Mouse (Mus musculus): Measurements from ENCODE around the gene Lamp1. TPM values are rescaled to one million over a fixed set of nuclear protein-coding genes. Genes with fewer than 3 reads are reported as not detected.

The Lamp1 gene
- polyA plus RNA-seq, 2 experiments from 2014 or later: 12.6 to 25.2 TPM

DNA sequence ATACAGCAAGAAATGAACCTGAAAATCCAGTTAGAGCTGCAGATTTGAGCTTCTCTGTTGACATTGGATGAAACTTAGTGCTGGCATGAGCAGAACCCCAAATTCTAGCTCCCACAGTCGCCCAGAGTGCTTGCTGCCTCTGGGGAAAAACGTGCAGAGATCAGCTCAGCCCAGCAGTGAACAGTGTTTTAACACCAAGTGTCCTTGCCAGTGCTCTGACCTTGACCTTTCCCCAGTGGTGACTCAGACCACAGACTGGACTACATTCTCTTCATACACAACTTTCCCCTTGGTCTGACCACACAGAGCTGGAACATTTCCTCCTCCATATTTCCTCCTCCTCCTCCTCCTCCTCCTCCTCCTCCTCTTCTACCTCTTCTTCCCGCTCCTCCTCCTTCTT, 43.1 kb downstream of the Lamp1 start:
- no peak for ATAC-seq

DNA sequence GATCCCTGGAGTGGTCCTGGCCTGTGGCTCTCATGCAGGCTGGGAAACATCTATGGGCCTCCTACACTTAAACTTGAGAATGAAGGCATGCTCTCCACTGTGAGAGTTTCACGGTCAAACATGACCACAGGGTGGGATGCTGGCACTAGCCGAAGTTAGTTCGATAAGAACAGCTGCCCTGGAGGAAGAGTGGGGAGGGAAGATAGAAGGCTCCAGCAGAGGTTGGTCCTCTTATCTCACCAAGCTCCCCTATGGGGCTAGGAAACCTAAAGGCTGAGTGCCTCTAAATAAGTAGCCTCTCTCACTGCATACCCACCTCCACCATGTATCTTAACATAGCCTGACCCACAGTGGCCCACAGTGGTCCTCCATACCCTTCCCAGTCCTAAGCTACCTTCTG, 43.8 kb downstream of the Lamp1 start:
- no peak for ATAC-seq

DNA sequence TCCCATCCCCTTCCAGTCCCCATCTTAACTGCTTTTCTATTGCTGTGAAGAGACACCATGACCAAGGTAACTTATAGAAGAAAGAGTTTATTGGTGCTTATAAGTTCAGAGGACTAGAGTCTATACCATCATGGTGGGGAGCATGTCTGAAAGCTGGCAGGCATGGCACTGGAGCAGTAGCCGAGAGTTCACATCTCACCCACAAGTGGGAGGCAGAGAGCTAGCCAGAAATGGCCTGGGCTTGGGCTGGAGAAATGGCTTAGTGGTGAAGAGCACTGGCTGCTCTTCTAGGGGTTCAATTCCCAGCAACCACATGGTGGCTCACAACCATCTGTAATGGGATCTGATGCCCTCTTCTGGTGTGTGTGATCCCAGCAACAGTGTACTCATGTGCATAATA, 44.5 kb downstream of the Lamp1 start:
- ATAC-seq: no peak

DNA sequence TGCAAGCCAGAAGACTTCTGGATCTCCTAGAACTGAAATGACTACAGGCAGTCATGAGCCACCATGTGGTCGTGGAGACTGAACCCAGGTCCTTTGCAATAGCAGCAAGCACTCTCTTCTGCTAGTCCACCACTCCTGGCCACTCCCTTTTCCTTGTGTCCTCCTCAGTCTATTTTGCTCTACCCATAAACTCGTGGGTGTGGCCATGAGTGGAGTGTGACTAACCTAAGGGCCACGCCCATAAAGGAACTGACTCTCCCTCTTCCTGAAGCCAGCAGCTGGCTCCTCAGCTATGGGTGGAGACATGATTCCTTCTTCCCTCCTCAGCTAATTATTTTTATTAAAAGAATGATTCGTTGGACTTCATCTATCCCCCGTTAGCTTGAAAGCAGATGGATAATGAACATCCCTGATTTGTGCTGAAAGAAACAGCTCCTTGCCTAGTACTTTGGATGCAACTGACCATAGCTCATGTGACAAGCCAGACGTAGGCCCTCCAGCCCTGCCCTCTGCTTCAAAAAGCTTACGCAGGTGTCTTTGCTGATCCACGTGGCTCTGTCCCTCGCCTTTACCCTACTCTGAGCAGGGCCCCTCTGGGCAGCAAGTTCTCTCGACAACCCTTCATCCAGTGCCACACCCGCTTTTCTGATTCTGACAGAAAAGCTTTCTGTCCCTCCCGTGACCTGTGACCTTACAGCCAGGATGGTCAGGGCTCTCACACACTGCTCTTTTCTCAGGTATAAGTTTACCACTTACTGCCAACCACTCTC, 45.6 kb downstream of the Lamp1 start:
- ATAC-seq: no peak

DNA sequence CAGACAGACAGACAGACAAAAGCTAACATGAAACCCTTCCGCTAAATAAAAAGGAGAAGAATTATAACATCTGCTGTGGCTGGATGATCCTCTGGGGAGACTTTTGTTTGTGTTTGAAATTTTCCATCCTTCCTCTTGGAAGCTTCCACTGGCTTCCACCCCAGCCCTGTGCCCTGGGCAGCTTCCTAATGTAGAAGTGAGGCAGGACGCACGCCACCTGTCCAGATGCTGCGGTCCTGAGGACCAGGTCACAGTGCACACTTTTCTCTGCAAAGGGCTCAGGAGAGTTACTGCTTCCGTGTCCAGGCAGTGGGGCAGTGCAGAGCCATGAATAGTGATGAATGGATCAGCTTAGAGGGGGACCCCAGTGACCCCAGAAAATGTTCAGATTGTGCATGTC, 46.4 kb downstream of the Lamp1 start:
- ATAC-seq: no peak

DNA sequence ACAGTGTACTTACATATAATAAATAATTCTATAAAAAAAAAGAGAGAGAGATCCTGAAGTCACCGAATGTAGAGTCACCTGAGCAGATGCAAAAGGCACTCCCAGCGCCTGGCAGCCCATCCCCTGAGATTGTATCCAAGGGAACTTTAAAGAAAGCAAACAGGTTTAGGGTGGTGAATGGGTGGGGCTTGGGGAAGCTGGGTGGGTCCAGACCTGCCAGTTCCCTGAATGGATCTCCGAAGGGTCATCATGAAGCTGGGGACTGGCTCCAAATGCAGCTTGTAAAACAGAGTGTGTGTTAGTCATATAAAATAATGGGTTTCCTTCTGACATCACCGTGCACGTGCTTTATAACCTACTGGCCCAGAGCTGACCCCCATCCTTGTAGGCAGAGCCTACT, 47.3 kb downstream of the Lamp1 start:
- no peak for ATAC-seq

DNA sequence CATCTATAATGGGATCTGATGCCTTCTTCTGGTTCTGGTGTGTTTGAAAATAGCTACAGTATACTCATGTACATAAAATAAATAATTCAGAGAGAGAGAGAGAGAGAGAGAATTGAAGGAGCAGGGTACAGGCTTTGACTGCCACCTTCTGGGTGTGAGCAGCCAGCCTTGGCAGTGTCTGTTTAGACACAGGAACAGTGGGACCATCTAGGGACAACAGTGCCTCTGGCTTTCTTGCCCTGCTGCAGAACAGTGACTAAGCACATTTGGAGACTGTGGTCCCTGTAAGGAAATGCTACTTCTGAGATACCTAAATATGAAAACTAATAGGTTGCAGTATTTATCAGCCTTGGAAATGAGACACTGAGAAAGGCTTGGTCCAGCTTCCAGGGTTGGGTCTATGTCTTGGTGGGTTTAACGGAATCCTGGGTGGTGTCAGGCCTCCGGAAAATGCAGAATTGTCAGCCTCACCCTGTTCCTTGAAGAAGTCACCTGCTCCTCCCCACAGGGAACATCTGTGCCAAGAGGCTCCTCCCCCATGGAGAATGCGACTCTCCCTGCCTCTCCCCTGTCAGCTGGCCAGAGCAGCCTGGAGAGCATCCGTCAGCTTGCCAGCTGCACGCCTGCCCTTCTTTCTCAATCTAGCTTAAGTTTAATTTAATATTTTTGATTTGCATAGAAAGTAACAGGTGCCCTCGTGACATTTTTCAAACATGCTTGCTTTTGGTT, 49.8 kb downstream of the Lamp1 start:
- no peak for ATAC-seq

DNA sequence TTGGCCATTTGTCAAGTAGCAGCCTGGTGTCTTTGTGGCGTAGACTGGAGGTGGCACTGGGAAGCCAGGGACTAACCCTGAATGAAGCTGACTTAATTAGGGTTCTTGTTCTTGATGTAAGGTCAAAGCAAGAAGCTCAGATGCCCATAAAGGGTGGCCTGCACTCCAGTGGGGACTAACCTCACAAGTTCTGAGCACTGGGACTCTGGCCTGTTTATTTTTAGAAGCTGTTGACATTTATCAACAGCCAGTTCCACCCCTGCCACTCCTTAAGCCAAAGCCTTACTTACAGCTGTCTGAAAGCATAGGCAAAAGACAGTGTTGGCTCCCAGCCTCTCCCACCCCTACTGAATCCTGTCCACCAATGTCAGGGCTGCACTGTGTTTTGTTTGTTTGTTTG, 50.8 kb downstream of the Lamp1 start:
- no peak for ATAC-seq

DNA sequence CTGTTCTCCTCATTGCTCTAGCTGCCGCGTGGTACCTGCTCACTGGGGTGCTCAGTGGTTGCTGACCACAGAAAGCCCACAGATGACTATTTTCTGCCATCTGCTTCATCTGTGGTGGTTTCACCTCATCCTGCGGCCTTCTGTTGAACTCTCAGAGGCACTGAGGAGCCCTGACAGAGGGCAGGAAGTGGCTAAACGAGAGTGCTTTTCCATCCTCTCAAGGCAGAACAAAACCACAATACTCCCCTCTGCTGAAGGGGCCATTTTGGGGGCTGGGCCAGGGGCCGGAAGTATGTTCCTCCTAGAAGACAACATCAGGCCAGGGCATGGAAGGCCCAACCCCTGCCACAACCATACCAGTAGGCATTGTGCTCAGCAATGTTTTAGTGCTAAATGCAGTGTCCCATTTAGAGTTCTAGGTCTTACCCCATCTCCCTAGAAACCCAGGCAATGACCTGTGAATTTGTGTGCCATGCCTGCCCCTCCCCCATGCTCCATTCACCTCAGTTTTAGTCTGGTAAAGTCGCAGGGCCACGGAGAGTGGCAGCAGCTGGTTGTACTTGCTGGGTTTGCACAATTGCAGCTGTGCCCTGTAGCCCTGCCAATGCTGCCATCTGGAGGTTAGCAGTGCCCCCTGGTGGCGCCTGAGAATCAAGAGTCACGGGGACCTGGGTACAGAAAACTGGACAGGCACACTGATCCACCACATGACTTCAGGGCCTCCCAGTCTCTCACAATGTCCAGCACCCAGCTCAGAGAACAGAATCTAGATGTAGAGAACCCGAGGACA, 54.7 kb downstream of the Lamp1 start:
- peak; percentile 95 for ATAC-seq

DNA sequence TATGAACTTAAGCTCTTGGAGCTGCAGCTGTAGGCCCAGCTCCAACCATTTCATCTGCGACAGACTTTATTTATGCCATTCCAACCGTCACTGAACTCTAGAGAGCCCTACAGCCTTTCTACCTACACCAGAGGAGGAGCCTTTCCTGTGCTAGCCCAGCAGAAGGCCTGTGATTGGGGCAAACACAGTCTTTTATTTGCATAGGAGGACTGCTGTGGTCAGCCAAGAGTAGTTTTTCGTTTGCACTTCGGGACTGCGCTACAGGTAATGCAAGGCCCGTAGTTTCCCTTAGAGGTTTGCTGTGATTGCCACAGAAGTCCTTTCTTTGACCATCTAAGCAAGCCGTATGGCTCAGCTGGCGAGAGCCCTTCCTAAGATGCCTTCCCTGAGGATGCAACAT, 57.4 kb downstream of the Lamp1 start:
- ATAC-seq: no peak

DNA sequence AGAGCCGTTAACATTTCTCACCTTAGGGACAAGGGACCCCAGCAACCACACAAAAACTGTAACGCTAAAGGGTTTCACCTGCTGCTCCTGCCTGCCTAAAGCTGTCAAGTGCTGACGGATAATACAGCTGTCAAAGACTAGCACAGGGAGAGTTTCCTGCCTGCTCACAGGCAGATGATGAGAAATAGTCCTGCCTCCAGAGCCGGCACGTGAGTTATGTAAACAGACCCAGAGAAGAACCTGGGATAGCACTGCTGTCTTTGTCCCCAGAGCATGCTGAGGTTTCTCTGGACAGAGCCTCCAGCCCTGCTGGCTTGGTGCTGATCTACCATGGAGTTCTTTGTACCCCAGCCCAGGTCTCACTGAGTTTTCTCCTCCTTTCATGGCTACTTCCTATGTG, 58.1 kb downstream of the Lamp1 start:
- ATAC-seq: no peak

DNA sequence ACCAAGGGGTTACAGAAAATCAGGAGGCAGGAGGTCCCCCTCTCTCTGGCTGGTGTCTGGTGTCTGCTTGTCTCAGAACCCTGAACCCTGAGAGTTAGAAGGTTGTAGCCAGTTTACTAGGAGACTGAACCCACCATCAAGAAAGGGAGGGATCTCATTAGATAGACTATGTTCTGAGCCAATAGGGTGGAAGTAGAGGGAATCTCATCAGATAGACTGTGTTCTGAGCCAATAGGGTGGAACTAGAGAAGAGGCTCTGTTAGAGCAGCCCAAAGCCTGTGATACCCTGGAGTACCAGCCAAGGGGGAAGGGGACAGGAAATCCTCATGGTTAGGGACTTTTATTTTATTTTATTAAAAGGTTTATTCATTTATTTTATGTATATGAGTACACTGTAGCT, 59.0 kb downstream of the Lamp1 start:
- ATAC-seq: no peak

DNA sequence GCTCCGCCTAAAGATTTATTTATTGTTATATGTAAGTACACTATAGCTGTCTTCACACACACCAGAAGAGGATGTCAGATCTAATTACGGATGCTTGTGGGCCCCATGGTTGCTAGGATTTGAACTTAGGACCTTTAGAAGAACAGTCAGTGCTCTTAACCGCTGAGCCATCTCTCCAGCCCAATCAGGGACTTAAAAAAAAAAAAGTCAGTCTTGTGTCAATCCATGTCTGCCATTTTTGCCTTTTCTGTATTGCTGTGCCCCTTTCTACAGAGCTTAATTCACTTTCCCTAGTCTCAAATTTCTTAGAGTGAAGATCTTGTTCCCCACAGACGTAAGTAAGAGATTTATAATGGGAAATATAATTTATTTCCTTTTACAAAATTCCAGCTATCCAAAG, 59.5 kb downstream of the Lamp1 start:
- no peak for ATAC-seq

DNA sequence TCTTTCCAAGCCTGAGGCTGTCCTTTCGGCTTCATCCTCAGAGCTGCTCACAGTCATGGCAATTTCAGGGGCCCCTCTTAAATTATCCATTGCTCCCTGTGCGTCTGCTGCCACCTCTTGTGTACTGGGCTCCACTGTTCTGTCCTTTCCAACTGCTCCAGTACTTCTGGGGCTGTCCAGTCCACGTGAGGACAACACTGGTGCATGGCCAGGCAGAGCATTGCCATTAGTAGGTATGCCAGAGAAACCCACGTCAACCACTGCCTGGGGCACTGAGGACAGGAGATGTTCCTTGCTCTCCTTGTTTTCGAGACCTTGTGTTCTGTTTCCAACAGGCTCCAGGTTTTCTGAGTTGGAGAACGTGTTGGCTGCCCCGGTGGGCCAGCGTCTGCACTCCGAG, 65.5 kb downstream of the Lamp1 start:
- ATAC-seq: no peak

Other genes starting within 250 kb of the Lamp1 start
- gene F7, start 133.1 kb upstream of the Lamp1 start, polyA plus RNA-seq (2017; shearing (Covaris generic)): not detected
- gene F10, start 121.9 kb upstream of the Lamp1 start, polyA plus RNA-seq (2017; shearing (Covaris generic)): not detected
- gene Proz, start 98.2 kb upstream of the Lamp1 start, polyA plus RNA-seq (2017; shearing (Covaris generic)): 1 to 10 TPM; 1.9 to 2.9 TPM
- 10 to 100 TPM; 38.6 to 56.6 TPM for gene Pcid2, start 53.7 kb upstream of the Lamp1 start, polyA plus RNA-seq (2017; shearing (Covaris generic))
- 10 to 100 TPM; 20.3 to 20.5 TPM for gene Cul4a, start 53.5 kb upstream of the Lamp1 start, polyA plus RNA-seq (2017; shearing (Covaris generic))
- 1 to 10 TPM; 2.8 to 3.2 TPM for gene Grtp1, start 41.5 kb downstream of the Lamp1 start, polyA plus RNA-seq (2017; shearing (Covaris generic))
- under 1 TPM in 1 of 2 experiments, not detected in 1; 0.12 TPM for gene Adprhl1, start 95.0 kb downstream of the Lamp1 start, polyA plus RNA-seq (2017; shearing (Covaris generic))
- gene Dcun1d2, start 129.0 kb downstream of the Lamp1 start, polyA plus RNA-seq (2017; shearing (Covaris generic)): 10 to 100 TPM; 23.6 to 27.6 TPM
- gene Tmco3, start 129.0 kb downstream of the Lamp1 start, polyA plus RNA-seq (2017; shearing (Covaris generic)): 10 to 100 TPM; 26.8 to 32.8 TPM
- 10 to 100 TPM; 31.5 to 46.6 TPM for gene Tfdp1, start 179.6 kb downstream of the Lamp1 start, polyA plus RNA-seq (2017; shearing (Covaris generic))
- gene Atp4b, start 237.7 kb downstream of the Lamp1 start, polyA plus RNA-seq (2017; shearing (Covaris generic)): not detected
- gene Grk1, start 245.9 kb downstream of the Lamp1 start, polyA plus RNA-seq (2017; shearing (Covaris generic)): not detected